Comparison of ENCODE assay signal across 12 mouse cellular contexts in genomic region chr4:129141560-129142438, GRCm38 (mm10). TPM values are rescaled to one million over a fixed set of nuclear protein-coding genes. Genes with fewer than 3 reads are reported as not detected.
DNase-seq lines count a peak whose midpoint lies in the region; ATAC-seq and TF ChIP-seq lines count a peak whose summit lies in the region.
"Had no signal": no experiment of that assay in that cellular context is flagged by ENCODE, and none has a peak within 500 bp of the region (broad histone marks: within the 10 kb centered on the region; RNA-seq: fewer than 3 reads in every experiment).

No protein-coding gene starts in this region.

- peak overlapping the region; percentile 66 for H3K27ac ChIP-seq in gastrocnemius, adult 2 months
- H3K27ac ChIP-seq in testis, adult 2 months (ENCODE audit: control insufficient read depth, insufficient read depth, low read depth, low read length): peak overlapping the region; percentile 67
- H3K27ac ChIP-seq in intestine, postnatal 0 days (ENCODE audit: low read depth, low read length): no peak overlapping the region; the same call in 1 of the 2 replicates
- H3K27ac ChIP-seq: macrophage had no signal

- WGBS in intestine, postnatal 0 days: 67% methylated on average over 17 of the region's 17 CpGs

- TF ChIP-seq CTCF in gastrocnemius, adult 2 months (IDR thresholded peaks at IDR 0.05): no peak
- no peak for TF ChIP-seq CTCF in testis, adult 2 months (IDR thresholded peaks at IDR 0.05; ENCODE audit: control insufficient read depth, insufficient read depth, insufficient replicate concordance, low read depth, low read length)
- no peak for TF ChIP-seq CTCF in intestine, postnatal 0 days (IDR thresholded peaks at IDR 0.05; ENCODE audit: low read depth)

- H3K36me3 ChIP-seq in testis, adult 2 months (ENCODE audit: control insufficient read depth, insufficient read depth, low read length): no peaks in the 10 kb centered on the region
- H3K36me3 ChIP-seq in intestine, postnatal 0 days (ENCODE audit: control insufficient read depth, insufficient read depth): no peaks in the 10 kb centered on the region; the same call in 1 of the 2 replicates

- H3K9me3 ChIP-seq in intestine, postnatal 0 days (ENCODE audit: control insufficient read depth): no peaks in the 10 kb centered on the region

- TF ChIP-seq POLR2A in testis, adult 2 months (IDR thresholded peaks at IDR 0.05; ENCODE audit: control insufficient read depth, low read depth, low read length): no peak

- peak; percentile 58; the same call in 1 of the 2 replicates for ATAC-seq in intestine, postnatal 0 days
- ATAC-seq: forebrain, embryonic 16.5 days had no signal

- intact Hi-C loops in gastrocnemius, adult 2 months (cut with DNase I): no loop called here

- peaks cover 5% of the 10 kb centered on the region for H3K4me1 ChIP-seq in testis, adult 2 months (ENCODE audit: control insufficient read depth, insufficient read depth, low read length)
- peaks cover 4% of the 10 kb centered on the region; the same call in 1 of the 2 replicates for H3K4me1 ChIP-seq in intestine, postnatal 0 days (replicated peaks; ENCODE audit: control insufficient read depth, insufficient read depth, low read length)

- H3K4me2 ChIP-seq in intestine, postnatal 0 days (replicated peaks; ENCODE audit: low read depth): no peak overlapping the region

- H3K9ac ChIP-seq in intestine, postnatal 0 days (ENCODE audit: low read depth, low read length): no peak overlapping the region

- H3K27me3 ChIP-seq in testis, adult 2 months (ENCODE audit: control insufficient read depth, insufficient read depth, low read length): no peaks in the 10 kb centered on the region
- H3K27me3 ChIP-seq in intestine, postnatal 0 days (replicated peaks; ENCODE audit: control insufficient read depth, insufficient read depth, low read length): no peaks in the 10 kb centered on the region

- H3K4me3 ChIP-seq in gastrocnemius, adult 2 months: no peak overlapping the region
- no peak overlapping the region for H3K4me3 ChIP-seq in testis, adult 2 months (ENCODE audit: control insufficient read depth, low read depth, low read length)
- H3K4me3 ChIP-seq in intestine, postnatal 0 days (ENCODE audit: low read depth, low read length): no peak overlapping the region

- DNase-seq in gastrocnemius, adult 2 months: peak; percentile 56
- no peak for DNase-seq in gastrocnemius, adult 18-20 months (ENCODE audit: low spot score)
- no peak for DNase-seq in testis, postnatal 10 days (ENCODE audit: low spot score)
- no peak for DNase-seq in frontal cortex, postnatal 10 days (ENCODE audit: low spot score in 2 of 2)
- DNase-seq in frontal cortex, postnatal 36 days (ENCODE audit: low spot score in 2 of 2): no peak
- no peak for DNase-seq in thymus, postnatal 4 days
- DNase-seq: right cerebral cortex, adult 18-20 months had no signal

RNA-seq across cellular contexts. Expression of gene Fndc5, which starts 5.0 kb away (rescaled TPM):
- 100 to 1,000 TPM in 1 of 2 experiments, 10 to 100 TPM in 1; 52.1 to 132 TPM for total RNA-seq in gastrocnemius, adult 2 months (2021)
- total RNA-seq in gastrocnemius, adult 18-20 months (2021): 10 to 100 TPM; 67.3 to 72.7 TPM
- polyA plus RNA-seq in testis, adult 2 months (2012; rRNA removed): 9.1 and 11.0 TPM in 2 replicates
- polyA plus RNA-seq in intestine, postnatal 0 days (2015; fragmentation: Nextera tagmentation; extraction: Ambion mirVana): 14.5 and 15.4 TPM in 2 replicates
- polyA plus RNA-seq: macrophage had no signal

RNA-seq across cellular contexts. Expression of gene Hpca, which starts 20.0 kb away (rescaled TPM):
- not detected for total RNA-seq in gastrocnemius, adult 2 months (2021)
- not detected for total RNA-seq in gastrocnemius, adult 18-20 months (2021)
- 9.3 and 10.2 TPM in 2 replicates for polyA plus RNA-seq in testis, adult 2 months (2012; rRNA removed)
- polyA plus RNA-seq in intestine, postnatal 0 days (2015; fragmentation: Nextera tagmentation; extraction: Ambion mirVana): 3.9 and 4.6 TPM in 2 replicates
- polyA plus RNA-seq: macrophage had no signal

RNA-seq across cellular contexts. Expression of gene Tmem54, which starts 36.5 kb away (rescaled TPM):
- total RNA-seq in gastrocnemius, adult 2 months (2021): not detected
- not detected for total RNA-seq in gastrocnemius, adult 18-20 months (2021)
- polyA plus RNA-seq in testis, adult 2 months (2012; rRNA removed): 0.42 and 2.4 TPM in 2 replicates
- polyA plus RNA-seq in intestine, postnatal 0 days (2015; fragmentation: Nextera tagmentation; extraction: Ambion mirVana): 363 and 366 TPM in 2 replicates
- total RNA-seq: layer of hippocampus, adult 8-10 months had no signal
- polyA plus RNA-seq: forebrain, embryonic 16.5 days; macrophage had no signal

RNA-seq across cellular contexts. Expression of gene S100pbp, which starts 47.7 kb away (rescaled TPM):
- total RNA-seq in gastrocnemius, adult 2 months (2021): 1 to 10 TPM; 4.7 to 4.9 TPM
- total RNA-seq in gastrocnemius, adult 18-20 months (2021): 1 to 10 TPM; 2.9 to 4.1 TPM
- 26.8 and 34.6 TPM in 2 replicates for polyA plus RNA-seq in testis, adult 2 months (2012; rRNA removed)
- polyA plus RNA-seq in intestine, postnatal 0 days (2015; fragmentation: Nextera tagmentation; extraction: Ambion mirVana): 6.9 and 7.7 TPM in 2 replicates

RNA-seq across cellular contexts. Expression of gene Yars, which starts 47.8 kb away (rescaled TPM):
- total RNA-seq in gastrocnemius, adult 2 months (2021): 10 to 100 TPM; 39.8 to 43.0 TPM
- 10 to 100 TPM; 38.8 to 39.5 TPM for total RNA-seq in gastrocnemius, adult 18-20 months (2021)
- polyA plus RNA-seq in testis, adult 2 months (2012; rRNA removed): 9.5 and 11.9 TPM in 2 replicates
- 35.6 and 41.8 TPM in 2 replicates for polyA plus RNA-seq in intestine, postnatal 0 days (2015; fragmentation: Nextera tagmentation; extraction: Ambion mirVana)
